Mouse (Mus musculus) left cerebral cortex, postnatal 36 days (tissue): ENCODE results near the gene Ipo4. TPM values are rescaled to one million over a fixed set of nuclear protein-coding genes. Genes with fewer than 3 reads are reported as not detected.

Source experiments
- DNase-seq, 2 experiments: peaks; one replicate each; pipeline ENCODE4 v3.0.0; 2021 to 2022; ENCODE audit warnings: low spot score in 2 of 2, mixed read lengths in 1 of 2
- intact Hi-C: fragments of 180-260 bp; cut with DNase I; formaldehyde crosslinking; loops from one replicate; pipeline ENCODE4 v1.15.1; 2025
- total RNA-seq, 2 experiments: library from RNA; stranded (reverse); gene quantifications; 2 replicates each; pipeline ENCODE4 v1.2.3; 2021

The Ipo4 gene
- total RNA-seq, 2 experiments from 2014 or later = 112 to 122 TPM

- DNase-seq = no peak
- intact Hi-C loops = no loop called here
Measured at GRCm38 (mm10) chr14:55592226-55592625, 43.5 kb downstream of the Ipo4 start.

- intact Hi-C loops = loop anchor here (2.0 kb wide), 1 partner anchor 31 kb away; the partner anchor contains the start of genes A730061H03Rik and Dcaf11
Measured at GRCm38 (mm10) chr14:55591331-55591891, 44.3 kb downstream of the Ipo4 start, which contains the start of gene Rnf31. Gene Rnf31 (plus strand): TSS chr14:55591708.

GRCm38 (mm10) chr14:55590748-55591330 lies 44.9 kb downstream of the Ipo4 start, which contains the start of gene Psme2:
Gene Psme2 (minus strand): TSS chr14:55591113.
- peak; percentile 88 to 91 for DNase-seq
- intact Hi-C loops = loop anchor here (2.0 kb wide), 1 partner anchor 30 kb away; the partner anchor contains the start of genes A730061H03Rik and Dcaf11

More at GRCm38 (mm10) chr14:55591331-55591891, 44.3 kb downstream of the Ipo4 start, which contains the start of gene Rnf31:
- DNase-seq = peak; percentile 91 to 93

- intact Hi-C loops = loop anchor here (2.0 kb wide), 1 partner anchor 29 kb away; the partner anchor contains the start of genes A730061H03Rik and Dcaf11
- DNase-seq = no peak
Measured at GRCm38 (mm10) chr14:55589771-55590448, 45.8 kb downstream of the Ipo4 start.

GRCm38 (mm10) chr14:55589271-55589670 lies 46.5 kb downstream of the Ipo4 start:
- DNase-seq = no peak
- intact Hi-C loops = no loop called here

- intact Hi-C loops = no loop called here
- no peak for DNase-seq
Measured at GRCm38 (mm10) chr14:55586149-55586548, 49.6 kb downstream of the Ipo4 start.

- intact Hi-C loops = no loop called here
Measured at GRCm38 (mm10) chr14:55585566-55585960, 50.2 kb downstream of the Ipo4 start.

GRCm38 (mm10) chr14:55584702-55585565 lies 50.8 kb downstream of the Ipo4 start, which contains the start of gene Emc9:
Gene Emc9 (minus strand): TSS chr14:55585302.
- intact Hi-C loops = no loop called here
- DNase-seq = peak; percentile 57 to 73

More at GRCm38 (mm10) chr14:55585566-55585960, 50.2 kb downstream of the Ipo4 start:
- DNase-seq = no peak

GRCm38 (mm10) chr14:55584303-55584701 lies 51.5 kb downstream of the Ipo4 start:
- intact Hi-C loops = no loop called here
- DNase-seq = no peak

GRCm38 (mm10) chr14:55581981-55582681 lies 53.6 kb downstream of the Ipo4 start:
- intact Hi-C loops = no loop called here
- DNase-seq = no peak

- intact Hi-C loops = no loop called here
- no peak for DNase-seq
Measured at GRCm38 (mm10) chr14:55580731-55581130, 55.0 kb downstream of the Ipo4 start.

- intact Hi-C loops = no loop called here
- DNase-seq = no peak
Measured at GRCm38 (mm10) chr14:55579511-55580496, 56.0 kb downstream of the Ipo4 start.

- intact Hi-C loops = no loop called here
- no peak for DNase-seq
Measured at GRCm38 (mm10) chr14:55578668-55579269, 57.0 kb downstream of the Ipo4 start.

GRCm38 (mm10) chr14:55577871-55578667 lies 57.7 kb downstream of the Ipo4 start, which contains the start of gene Psme1:
Gene Psme1 (plus strand): TSS chr14:55578123.
- intact Hi-C loops = no loop called here
- peak; percentile 64 to 69 for DNase-seq

- peak; percentile 22 to 29 for DNase-seq
- intact Hi-C loops = no loop called here
Measured at GRCm38 (mm10) chr14:55576376-55576775, 59.4 kb downstream of the Ipo4 start.

- DNase-seq = no peak
- intact Hi-C loops = no loop called here
Measured at GRCm38 (mm10) chr14:55575711-55576110, 60.0 kb downstream of the Ipo4 start.
